Mouse (Mus musculus) liver, adult (tissue): Measurements from ENCODE around the gene Banf2.

ENCODE experiments used
- GATA4 ChIP-seq: IDR thresholded peaks from 2 replicates; pipeline ENCODE4 v1.6.1; 2014; ENCODE audit warnings: mild to moderate bottlenecking, low read length; ENCODE audit not compliant: insufficient replicate concordance

Banf2 gene

DNA sequence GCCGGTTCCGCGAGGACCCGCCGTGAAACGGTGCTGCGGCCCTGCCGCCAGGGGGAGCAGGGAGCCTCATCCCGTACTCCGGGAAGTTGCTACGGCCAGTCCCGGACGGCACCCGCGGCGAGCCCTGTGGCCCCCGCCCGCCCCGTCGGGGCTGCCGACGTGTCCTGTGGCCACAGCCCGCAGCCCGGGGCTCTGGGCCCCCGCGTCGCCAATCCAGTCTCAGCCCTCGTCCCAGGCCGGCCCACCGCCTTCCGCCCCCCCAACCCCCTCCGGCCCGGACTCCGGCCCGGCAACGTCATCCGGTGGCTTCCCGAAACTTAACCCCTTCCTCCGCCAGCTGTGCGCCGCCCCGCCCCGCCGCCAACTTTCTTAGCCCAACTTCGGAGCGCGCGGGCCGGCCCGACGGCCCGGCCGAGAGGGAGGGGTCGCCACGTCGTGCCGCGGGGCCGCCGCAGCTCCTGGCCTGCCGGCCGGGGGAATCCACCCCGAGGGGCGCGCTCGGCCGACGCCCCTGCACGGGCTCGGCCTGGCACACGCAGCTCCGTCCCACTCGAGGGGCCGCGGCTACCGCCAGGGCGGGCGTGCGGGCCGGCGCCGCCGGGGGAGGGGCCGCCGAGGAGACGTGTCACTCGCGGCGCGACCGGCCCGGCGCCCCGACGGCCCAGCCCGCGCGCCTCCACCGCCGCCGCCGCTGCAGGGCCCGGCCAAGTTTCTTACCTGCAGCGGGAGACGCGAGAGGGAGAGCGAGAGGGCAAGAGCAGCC lies 22.4 kb upstream of the Banf2 start:
- TF ChIP-seq GATA4, result no peak

DNA sequence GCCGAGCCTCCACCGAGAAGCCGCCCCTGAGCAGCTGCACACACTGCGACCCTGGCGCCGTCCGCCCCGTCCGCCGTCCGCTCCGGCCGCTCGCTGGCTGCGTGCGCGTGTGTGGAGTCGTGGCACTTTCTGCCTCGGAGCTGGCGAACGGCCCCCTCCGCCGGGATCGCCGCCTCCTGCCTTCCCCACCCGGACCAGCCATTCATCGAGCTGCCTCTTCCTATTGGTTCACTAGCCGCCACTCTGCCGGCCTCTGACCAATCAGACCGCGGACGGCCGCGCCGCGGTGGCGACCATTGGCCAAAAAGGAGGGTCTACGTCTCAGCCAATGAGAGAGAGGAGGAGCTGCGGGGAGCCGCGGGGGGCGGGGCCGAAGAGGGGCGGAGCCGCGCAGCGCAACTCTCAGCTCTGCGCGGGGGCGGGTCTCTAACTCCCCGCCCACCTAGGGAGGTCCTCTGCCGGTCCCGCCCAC lies 21.7 kb upstream of the Banf2 start, which contains the start of gene Rrbp1:
Rrbp1 (minus strand) TSS at position 184 of the 472 bp plus-strand sequence.
- no peak for TF ChIP-seq GATA4

DNA sequence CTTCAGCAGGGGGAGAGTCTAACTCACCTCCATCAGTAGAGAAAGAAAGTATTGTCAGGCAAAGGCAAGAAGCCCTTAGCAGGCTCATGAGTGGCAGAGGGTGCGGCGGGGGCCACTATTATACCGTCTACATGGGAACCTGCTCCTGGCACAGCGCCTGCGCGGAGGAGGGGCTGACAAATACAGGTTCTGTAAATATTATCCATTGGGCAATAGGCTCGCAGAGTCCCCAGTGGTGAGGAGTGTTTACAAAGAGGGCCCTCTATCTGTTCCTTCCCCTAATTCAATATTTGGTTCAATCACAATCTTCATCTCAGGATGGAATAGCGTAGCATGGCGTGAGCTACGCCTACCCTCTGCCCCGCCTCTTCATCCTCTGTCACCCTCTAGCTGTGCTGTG lies 18.8 kb upstream of the Banf2 start:
- no peak for TF ChIP-seq GATA4

DNA sequence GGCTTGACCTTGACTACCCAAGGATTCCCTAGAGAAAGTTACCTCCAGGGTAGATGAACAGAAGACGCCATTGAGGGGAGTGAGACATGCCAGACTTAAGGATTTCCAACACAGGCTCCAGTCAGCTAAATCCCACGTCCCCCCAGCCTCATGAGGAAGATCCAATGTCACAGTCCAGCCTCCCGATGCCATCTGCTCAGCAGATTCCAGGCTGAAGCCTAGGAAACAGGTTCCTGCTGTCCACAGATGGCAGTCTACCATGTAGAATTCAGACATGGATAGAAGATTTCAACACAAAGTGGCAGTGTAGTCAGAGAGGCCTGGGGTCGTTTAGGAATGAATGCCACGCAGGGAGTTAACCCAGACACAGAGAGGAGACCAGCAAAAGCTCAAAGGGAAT lies 18.4 kb upstream of the Banf2 start:
- TF ChIP-seq GATA4, result no peak

DNA sequence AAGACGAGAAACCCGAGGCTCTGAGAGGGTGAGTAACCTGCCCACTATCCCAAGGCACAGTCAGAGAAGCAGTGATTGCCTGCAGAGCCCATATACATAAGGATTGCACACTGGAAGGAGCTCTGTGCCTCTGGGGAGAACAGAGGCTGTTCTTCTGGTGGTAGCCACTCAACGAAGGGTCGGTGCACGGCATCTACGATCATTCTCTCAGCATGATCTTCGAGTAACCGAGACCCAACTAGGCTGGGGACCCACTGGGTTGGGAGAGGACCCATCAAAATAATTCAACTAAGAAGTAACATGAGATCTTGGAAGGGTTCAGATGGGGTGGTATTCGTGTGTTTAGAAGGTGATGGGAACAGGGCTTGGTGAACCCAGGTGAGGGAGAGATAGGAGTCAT lies 17.0 kb upstream of the Banf2 start:
- no peak for TF ChIP-seq GATA4

DNA sequence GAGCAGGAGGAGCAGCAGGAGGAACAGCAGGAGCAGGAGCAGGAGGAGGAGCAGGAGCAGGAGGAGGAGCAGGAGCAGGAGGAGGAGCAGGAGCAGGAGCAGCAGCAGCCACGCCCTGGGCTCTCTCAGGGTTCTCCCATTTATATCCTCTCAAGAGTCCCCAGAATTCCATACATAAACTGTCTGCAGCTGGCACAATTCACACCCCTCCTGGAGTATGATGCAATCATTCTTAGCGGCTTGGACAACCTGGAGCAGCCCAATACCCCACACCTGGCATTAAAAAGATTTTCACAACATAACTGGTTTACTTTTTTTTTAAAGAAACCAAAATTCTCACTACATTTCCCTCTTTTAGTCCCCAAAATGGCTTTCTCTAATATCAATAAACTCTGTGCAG lies 12.9 kb upstream of the Banf2 start:
- TF ChIP-seq GATA4, result no peak

DNA sequence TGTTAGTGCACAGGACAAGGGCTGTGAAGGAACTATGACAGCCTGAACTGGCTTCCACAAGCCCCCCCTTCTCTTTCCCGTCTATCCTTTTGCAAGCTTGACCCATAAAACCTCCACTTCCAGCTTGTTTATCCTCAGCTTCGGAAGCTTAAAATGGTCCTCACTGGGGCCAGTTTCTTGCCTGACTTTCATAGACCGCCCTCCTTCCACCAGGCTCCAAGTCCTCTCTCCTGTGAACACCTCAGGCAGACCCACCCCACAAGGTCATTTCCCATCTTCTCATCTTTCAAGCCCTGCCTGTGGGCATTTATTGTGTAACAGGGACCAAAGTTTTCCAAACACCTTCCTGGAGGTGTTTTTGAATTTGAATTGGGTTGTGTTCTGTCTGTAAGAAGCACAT lies 10.4 kb upstream of the Banf2 start:
- TF ChIP-seq GATA4, result no peak

DNA sequence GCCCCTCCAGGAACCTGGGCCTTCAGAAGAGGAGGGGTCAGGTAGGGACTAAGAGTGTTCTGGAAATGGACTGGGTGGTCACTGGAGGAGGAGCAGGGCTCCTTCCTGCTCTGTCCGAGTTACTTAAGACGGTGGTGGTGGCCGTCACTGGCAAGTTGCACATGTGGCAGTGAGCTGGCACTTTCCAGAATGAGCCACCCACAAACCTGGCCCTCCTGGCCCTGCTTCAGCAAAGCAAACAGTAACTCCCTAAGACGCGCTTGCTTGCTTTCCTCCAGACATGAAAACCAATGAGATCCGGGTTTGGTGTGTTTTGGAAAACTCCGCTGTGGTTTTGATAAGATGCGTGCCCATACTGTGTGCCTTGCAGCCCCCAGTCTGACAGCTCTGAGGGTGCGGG lies 7.5 kb upstream of the Banf2 start:
- TF ChIP-seq GATA4, result no peak

DNA sequence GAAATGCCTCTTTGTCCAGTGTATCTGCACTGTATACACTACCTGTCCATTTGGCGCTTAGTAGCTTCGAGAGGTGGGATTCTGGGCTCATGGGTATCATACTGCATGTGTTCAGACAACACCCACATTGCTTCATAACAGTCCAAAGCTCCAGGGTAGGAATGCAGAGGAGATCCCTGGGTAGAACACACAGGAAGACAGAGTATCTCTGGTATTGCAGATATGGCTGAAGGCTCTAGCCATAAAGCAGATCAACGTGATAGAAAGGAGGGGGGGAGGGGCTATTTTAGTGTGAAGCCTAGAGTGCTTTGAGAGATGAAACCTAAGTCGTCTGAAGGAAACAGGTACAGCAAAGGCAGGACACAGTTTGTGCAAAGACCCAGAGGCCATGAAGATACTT lies 6.4 kb upstream of the Banf2 start:
- TF ChIP-seq GATA4, result no peak

DNA sequence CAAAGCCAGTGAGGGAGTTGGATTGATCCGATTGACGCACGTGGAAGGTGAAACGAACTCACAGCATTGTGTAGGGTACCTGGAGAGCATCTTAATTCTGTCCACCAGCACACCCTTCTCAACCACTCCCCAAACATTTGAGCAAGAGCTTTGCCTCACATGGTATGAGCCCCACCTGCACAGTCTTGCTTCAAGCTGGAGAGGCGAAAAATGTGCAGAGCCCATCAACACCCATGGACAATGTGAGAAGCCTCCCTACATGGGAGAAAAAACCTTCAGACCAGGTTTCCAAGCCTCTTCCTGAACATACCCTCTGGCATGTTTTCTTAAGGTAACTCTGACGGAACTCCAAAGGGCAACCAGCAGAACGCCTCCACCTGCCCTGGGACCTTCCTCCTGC lies 2.1 kb upstream of the Banf2 start:
- no peak for TF ChIP-seq GATA4

DNA sequence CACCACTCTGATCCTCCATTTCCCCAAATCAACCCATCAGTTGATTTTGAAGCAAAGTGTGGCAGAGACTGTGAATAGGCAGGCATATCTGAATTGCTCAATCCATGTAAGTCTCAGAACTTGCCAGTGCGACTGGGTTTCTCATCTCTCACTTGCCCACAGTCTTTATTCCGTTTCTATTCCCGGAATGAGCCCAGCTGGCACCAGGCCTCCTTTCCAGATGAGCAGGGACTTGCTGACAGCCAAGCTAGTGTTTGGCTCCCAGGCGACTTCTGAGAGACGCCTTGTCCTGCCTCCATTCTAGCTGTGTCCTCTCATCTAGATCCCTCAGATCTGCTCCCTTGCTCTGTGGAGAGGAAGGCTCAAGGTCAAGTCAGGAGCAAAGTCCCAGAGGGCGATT lies 11.9 kb downstream of the Banf2 start:
- TF ChIP-seq GATA4, result no peak

DNA sequence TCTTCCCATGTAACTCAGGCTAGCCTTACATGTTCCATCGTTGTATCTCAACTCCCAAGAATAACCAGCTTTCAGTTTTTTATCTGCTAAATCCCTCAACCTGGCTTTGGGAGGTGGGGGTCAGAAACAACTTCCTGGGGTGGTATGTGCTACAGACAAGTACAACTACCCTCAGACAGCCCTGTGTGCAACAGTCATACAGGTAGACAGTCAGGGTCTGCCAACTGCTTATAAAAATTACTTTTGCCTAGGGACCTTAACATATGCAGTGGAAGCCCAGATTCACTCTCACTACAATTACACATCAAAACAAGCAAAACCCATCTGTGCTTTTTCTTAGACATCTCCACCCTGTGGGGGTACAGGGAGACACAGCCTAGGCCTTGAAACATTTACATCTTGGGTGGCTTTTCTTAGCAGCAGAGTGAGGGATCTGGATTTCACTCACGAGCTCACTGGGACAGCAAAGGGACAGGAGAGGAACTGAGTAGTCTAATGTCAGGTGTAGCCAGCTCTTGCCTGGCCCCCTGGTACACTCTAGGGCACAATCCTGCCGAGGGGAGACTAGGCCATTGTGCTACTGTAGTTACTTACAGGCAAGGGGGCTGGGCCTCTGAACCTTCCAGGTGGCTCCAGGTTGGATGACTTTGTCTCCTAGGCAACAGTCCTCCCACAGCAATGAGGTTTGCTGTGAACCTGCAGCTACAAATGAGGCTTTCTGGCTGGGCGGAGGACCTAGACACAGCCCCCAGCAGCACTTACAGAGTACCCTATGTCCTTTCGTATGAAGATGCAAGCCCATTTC lies 13.1 kb downstream of the Banf2 start:
- TF ChIP-seq GATA4, result no peak

DNA sequence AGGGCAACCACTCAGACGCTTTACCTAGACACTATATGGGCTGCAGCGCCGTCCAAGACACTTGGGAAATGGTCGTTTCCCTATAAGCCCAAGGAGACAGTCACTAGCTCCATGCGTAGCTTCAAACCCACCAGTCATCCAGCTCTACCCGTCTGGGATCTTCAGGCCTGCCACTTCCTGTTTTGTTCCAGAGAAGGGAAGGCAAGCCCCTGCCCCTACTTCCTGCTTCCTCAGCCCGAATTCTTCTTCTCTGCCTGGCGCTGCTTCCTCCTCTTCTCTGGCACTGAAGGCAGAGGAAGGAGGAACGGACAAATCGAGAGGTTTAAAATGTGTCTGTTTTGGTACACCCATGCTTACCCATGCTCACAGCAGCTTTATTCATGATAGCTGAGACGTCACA lies 14.1 kb downstream of the Banf2 start:
- no peak for TF ChIP-seq GATA4

DNA sequence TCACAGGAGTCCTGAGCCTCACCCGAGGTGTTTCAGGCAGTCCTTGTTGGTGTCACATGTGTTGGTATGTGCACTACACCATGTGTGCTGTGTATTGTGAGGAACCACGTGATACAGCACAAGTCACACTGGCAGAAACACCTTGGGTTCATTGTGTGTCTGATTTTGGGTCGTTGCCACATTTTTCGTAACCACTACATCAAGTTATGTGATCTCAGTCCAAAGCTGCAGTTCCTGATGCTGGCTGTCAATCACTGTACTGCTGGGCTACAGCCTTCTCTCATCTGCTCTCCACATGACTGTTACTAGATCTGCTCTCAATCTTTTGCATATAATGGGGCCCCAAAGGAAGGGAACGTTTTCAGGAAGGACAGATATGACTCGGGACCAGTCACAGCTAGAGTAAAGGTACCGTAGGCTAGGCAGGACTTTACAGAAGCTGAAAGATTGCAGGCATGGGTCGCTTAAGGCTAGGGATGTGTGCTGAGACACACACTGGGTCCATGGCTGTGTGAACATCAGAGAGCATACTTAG lies 17.4 kb downstream of the Banf2 start:
- TF ChIP-seq GATA4, result no peak

DNA sequence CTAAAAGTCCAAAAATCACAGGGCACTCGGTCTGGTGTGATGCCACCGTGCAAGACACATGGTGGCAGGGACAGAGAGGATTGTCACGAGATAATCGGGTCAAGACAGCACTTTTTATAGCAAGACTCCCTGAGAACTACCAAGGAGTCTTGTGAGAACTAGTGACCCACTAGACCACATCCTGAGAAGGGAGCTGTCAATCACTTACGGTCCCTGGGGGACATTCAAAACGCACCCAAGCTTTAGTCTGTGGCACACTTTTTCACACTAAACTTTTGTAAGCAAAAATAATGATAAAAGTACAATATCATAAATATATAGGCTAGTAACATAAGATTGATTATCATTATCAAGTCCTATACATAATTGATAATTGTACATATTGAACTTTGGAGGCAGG lies 18.0 kb downstream of the Banf2 start:
- TF ChIP-seq GATA4, result no peak

DNA sequence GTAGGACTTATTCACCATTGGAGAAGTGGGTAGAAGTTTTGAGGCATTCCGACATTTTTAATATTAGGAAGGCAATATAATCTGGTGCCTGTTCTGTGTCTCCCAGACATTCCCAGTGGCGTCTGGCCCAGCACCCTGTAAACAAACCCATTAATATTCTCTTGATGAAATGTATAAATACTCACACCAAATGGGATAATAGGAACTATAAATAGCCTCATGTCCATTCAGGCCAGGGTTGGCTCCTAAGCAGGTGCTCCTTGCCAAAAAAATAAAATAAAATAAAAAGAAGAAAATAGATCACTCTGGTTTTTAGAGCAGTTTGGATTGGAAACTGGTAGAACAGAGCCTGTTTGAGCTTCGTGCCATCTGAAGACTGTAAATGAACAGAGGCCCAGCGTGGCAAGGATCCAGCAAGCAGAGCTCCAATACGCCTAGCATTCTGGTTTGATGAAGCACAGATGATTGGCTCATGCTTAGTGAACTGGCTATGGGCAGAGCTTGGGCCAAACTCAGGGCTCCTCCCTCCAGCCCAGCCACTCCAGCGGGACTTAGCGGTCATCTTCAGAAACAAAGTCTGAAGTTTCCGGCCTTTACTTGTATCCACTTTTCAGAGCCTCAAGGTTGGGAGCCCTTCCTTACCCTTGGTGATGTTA lies 19.7 kb downstream of the Banf2 start:
- no peak for TF ChIP-seq GATA4

DNA sequence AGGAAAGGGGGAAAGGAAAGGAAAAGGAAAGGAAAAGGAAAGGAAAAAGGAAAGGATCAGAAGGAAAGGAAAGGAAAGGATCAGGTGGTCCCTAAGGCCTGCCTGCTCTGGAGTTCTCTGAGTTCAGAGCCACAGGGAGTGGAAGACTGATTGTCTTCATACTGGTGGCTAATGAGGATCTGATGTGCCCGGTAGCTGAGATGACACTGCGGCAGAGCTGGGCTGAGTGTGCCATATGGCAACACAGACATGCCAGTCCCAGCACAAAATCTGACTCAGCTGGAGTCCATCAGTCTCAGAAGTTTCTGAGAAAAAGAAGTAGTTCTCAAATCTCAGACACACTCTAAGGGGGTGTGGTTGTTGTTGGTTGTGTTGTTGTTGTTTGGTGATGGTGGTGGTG lies 24.9 kb downstream of the Banf2 start:
- TF ChIP-seq GATA4, result no peak
